Mouse (Mus musculus) G1E (cell line): ENCODE data around the gene Slc2a4.

Experiments used
- CTCF ChIP-seq: IDR thresholded peaks from 2 replicates; pipeline ENCODE4 v1.5.1; 2012; ENCODE audit warnings: low read depth, low read length, inconsistent platforms, mixed read lengths
- GATA1 ChIP-seq: IDR thresholded peaks from 2 replicates; pipeline ENCODE4 v1.6.1; 2012; ENCODE audit warnings: borderline replicate concordance, low read length, inconsistent platforms, mixed read lengths
- GATA2 ChIP-seq: IDR thresholded peaks from 2 replicates; pipeline ENCODE4 v1.6.1; 2012; ENCODE audit warnings: low read depth, low read length, inconsistent platforms, borderline replicate concordance

DNA sequence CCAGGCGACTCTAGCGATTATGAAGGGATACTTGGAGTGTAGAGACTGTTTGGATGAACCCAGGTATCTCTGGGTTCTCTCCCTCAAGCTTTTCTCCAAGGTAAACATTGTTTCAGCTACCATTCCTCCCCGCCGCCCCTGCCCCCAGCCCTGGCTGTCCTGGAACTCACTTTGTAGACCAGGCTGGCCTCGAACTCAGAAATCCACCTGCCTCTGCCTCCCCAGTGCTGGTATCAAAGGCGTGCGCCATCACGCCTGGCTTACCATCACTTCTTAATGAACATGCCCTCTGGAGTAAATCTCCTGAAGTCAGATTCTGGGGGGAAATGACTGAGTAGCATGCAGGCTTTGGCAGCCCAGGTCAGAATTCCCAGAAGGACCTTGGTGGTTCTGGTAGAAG is 34.2 kb upstream of the Slc2a4 start, which contains the start of gene Elp5:
- TF ChIP-seq GATA1, result no peak
- TF ChIP-seq CTCF, result no peak
- TF ChIP-seq GATA2, result no peak
